Mouse (Mus musculus): ENCODE measurements around the gene Upk1b. TPM values are rescaled to one million over a fixed set of nuclear protein-coding genes. Genes with fewer than 3 reads are reported as not detected.

The Upk1b gene
- total and polyA plus RNA-seq, 2 experiments from 2014 or later = 0.62 to 1.3 TPM

DNA sequence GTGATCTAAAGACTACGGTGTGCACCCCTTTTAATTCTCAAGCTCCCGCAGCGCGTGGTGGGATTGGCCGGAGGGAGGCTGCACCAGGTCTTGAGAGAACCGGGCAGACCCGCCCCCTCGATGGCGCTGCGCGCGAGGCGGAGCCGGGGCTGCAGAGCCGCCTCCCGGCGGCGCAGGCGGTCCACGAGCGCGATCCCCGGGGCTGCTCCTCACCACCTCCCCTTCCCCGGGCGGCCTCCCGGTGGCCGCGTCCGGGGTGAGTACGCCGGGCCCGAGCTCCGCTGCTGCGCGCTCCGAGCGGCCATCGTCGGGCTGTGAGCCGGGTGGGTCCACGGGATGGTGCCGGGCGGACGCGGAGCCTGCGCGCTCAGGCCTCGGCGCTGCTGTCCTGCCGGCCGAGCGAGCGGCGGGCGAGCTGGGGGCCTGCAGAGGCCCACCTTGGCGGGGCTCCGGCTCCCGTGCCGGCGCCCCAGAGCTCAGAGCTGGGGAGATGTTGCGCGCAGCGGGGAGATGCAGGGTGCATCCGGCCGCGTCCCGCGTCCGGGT is 57.9 kb downstream of the Upk1b start, which contains the start of gene B4galt4:
Gene B4galt4 (plus strand): TSS at position 152 of the 546 bp plus-strand sequence.
- no peaks in the 10 kb centered on the region for H3K4me1 ChIP-seq (ENCODE audit: insufficient read depth)
- 2% methylated on average over 56 of the region's 69 CpGs for WGBS
- peak within 1 kb of the TSS; percentile 80 for H3K27ac ChIP-seq (ENCODE audit: low read depth, low read length)
- DNase-seq = peak; percentile 80
- TF ChIP-seq CTCF (IDR thresholded peaks at IDR 0.05; ENCODE audit: low read depth) = peak; percentile 33; the same call in 1 of the 2 replicates
- H3K36me3 ChIP-seq (ENCODE audit: insufficient read depth) = 0 out of 2 replicates have a peak, but pooled peaks cover 3% of the 10 kb centered on the region
- peak within 1 kb of the TSS; percentile 88 for H3K4me2 ChIP-seq (ENCODE audit: low read depth)
- ATAC-seq = peak; percentile 97
- peak within 1 kb of the TSS; percentile 84 for H3K4me3 ChIP-seq (ENCODE audit: low read depth, low read length)
- peak within 1 kb of the TSS; percentile 86 for H3K9ac ChIP-seq
- H3K27me3 ChIP-seq (ENCODE audit: insufficient read depth, low read length) = no peaks in the 10 kb centered on the region
- no peaks in the 10 kb centered on the region for H3K9me3 ChIP-seq (ENCODE audit: low read length)

DNA sequence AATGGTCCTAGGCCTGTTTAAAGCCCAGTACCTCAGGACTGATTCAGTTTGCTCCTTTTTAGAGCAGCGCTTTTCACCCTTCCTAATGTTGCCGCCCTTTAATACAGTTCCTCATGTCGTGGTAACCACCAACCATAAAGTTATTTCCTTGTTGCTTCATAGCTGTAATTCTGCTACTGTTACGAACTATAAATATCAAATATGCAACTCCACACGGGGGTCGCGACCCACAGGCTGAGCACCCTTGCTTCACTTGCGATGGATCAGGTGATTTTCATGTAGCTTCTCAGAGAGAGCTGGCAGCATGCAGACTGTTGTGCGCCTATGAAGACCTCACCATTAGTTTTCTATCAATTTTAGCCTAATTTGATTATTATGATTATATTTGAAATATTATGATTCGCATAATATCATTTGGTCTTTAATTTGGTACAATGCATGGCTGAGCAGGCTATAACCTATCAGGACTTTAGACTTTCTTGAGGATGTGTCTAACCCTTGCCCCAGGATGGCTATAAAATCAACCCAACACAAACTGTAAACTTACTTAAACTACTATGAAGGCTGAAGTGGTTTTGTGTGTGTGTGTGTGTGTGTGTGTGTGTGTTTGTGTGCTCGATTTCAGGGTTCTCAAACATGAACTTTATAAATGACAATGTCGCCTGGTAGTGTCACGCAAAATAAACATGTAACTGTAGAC is 58.8 kb downstream of the Upk1b start:
- H3K4me2 ChIP-seq (ENCODE audit: low read depth) = peak overlapping the region; percentile 88
- WGBS = 86% methylated on average over 13 of the region's 13 CpGs
- no peak overlapping the region for H3K27ac ChIP-seq (ENCODE audit: low read depth, low read length)
- H3K9me3 ChIP-seq (ENCODE audit: low read length) = no peaks in the 10 kb centered on the region
- H3K4me3 ChIP-seq (ENCODE audit: low read depth, low read length) = peak overlapping the region; percentile 84
- peak overlapping the region; percentile 86 for H3K9ac ChIP-seq
- H3K4me1 ChIP-seq (ENCODE audit: insufficient read depth) = no peaks in the 10 kb centered on the region
- ATAC-seq (no peak), DNase-seq (no peak)
- 0 out of 2 replicates have a peak, but pooled peaks cover 3% of the 10 kb centered on the region for H3K36me3 ChIP-seq (ENCODE audit: insufficient read depth)
- H3K27me3 ChIP-seq (ENCODE audit: insufficient read depth, low read length) = no peaks in the 10 kb centered on the region
- no peak for TF ChIP-seq CTCF (IDR thresholded peaks at IDR 0.05; ENCODE audit: low read depth)

- TF ChIP-seq CTCF (IDR thresholded peaks at IDR 0.05; ENCODE audit: low read depth) = no peak
- Histone ChIP-seq H3K9me3 (ENCODE audit: low read length) (no peaks in the 10 kb centered on the region), H3K4me1 (ENCODE audit: insufficient read depth) (no peaks in the 10 kb centered on the region), H3K27ac (ENCODE audit: low read depth, low read length) (no peak overlapping the region), H3K4me3 (ENCODE audit: low read depth, low read length) (no peak overlapping the region), H3K9ac (no peak overlapping the region), H3K4me2 (ENCODE audit: low read depth) (no peak overlapping the region), H3K27me3 (ENCODE audit: insufficient read depth, low read length) (no peaks in the 10 kb centered on the region), H3K36me3 (ENCODE audit: insufficient read depth) (no peaks in the 10 kb centered on the region)
- no peak for ATAC-seq
- no peak for DNase-seq
- WGBS = 60% methylated on average over 8 of the region's 8 CpGs
Observed at GRCm38 (mm10) chr16:38730921-38731320, 69.2 kb downstream of the Upk1b start.

DNA sequence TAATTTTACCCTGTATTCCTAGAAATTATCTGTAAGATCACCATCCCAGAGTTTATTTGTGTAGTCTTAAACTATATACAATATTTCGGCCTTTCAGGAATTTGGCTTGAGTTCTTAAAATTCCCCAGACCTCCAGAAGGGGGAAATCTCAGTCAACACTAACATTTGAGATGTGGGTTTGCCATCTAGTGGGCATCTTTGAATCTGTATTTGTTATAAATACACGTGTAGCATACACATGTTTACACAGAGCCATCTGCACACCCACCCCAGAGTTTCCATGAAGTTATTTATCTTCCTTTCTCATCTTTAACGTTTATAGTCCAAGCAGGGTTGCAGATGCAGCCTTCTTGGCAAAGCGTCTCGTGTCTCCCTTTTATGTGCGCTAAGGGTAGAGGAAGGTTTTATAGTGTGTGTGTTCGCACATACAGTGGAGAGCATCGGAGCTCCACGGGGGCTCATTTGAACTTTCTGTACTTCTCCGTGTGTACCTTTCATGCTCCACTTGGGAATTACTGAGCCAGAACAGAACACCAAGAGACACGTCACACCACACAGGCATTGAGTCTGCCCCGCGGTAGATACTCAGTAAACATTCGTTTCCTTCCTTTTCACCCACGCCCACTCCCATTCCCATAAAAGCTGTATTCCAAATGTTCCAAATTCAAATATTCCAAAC is 70.4 kb downstream of the Upk1b start:
- Histone ChIP-seq H3K4me3 (ENCODE audit: low read depth, low read length) (no peak overlapping the region), H3K4me2 (ENCODE audit: low read depth) (peak overlapping the region; percentile 15; the same call in 1 of the 2 replicates), H3K36me3 (ENCODE audit: insufficient read depth) (no peaks in the 10 kb centered on the region), H3K9me3 (ENCODE audit: low read length) (no peaks in the 10 kb centered on the region), H3K9ac (no peak overlapping the region), H3K27me3 (ENCODE audit: insufficient read depth, low read length) (no peaks in the 10 kb centered on the region), H3K4me1 (ENCODE audit: insufficient read depth) (no peaks in the 10 kb centered on the region), H3K27ac (ENCODE audit: low read depth, low read length) (no peak overlapping the region)
- peak; percentile 88 for TF ChIP-seq CTCF (IDR thresholded peaks at IDR 0.05; ENCODE audit: low read depth)
- WGBS = 58% methylated on average over 15 of the region's 15 CpGs
- peak; percentile 93 for ATAC-seq
- DNase-seq = peak; percentile 75

DNA sequence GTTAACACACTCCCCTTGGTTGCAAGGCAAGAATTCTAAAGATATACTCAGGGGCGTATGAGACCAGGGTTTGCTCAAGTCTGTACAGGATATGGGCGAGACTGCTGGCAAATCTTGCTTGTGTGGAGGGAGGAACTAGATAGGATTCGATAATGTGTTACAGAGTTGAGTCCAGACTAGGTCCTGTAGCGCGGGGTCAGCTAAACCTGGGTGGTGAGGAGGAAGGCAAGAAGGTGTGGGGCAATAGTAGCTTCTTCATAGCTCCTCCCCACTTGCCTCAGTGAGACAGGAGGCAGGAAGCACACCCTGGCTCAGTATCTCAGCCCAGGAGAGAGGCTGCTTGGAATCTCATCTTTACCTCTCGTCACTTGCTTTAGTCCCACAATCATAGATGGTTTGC is 71.0 kb downstream of the Upk1b start:
- Histone ChIP-seq H3K4me1 (ENCODE audit: insufficient read depth) (no peaks in the 10 kb centered on the region), H3K27me3 (ENCODE audit: insufficient read depth, low read length) (no peaks in the 10 kb centered on the region), H3K36me3 (ENCODE audit: insufficient read depth) (no peaks in the 10 kb centered on the region), H3K9me3 (ENCODE audit: low read length) (no peaks in the 10 kb centered on the region), H3K9ac (no peak overlapping the region), H3K27ac (ENCODE audit: low read depth, low read length) (no peak overlapping the region), H3K4me3 (ENCODE audit: low read depth, low read length) (no peak overlapping the region), H3K4me2 (ENCODE audit: low read depth) (no peak overlapping the region)
- DNase-seq (no peak), ATAC-seq (no peak; the same call in 1 of the 2 replicates)
- WGBS = 86% methylated on average over 6 of the region's 6 CpGs
- TF ChIP-seq CTCF (IDR thresholded peaks at IDR 0.05; ENCODE audit: low read depth) = no peak

DNA sequence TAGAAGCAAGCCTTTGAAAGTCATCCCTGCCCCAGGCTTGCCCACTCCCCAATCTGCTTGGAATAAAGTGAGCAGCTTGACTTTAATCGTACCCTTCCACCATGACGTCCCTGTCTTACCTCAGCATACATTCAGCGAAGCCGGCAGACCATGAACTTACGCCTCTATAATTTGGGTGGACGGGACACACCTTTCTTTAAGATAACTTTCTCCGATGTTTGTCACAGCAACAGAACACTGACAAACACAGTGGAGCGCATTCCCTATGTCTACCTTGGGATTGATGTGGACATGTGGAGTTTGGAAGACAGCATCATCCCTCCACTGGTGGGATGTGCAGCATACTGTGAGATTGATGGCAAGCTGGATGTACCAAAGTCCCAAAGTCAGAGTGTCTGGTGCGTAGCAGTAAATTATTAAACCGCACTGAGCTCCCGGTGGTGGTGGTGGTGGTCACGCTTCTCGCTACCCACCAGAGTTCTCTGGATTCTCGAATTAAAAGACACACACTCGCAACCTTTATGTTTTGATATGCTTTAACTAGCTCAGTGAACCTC is 71.5 kb downstream of the Upk1b start:
- no peak overlapping the region for H3K4me3 ChIP-seq (ENCODE audit: low read depth, low read length)
- H3K9me3 ChIP-seq (ENCODE audit: low read length) = no peaks in the 10 kb centered on the region
- 92% methylated on average over 15 of the region's 15 CpGs for WGBS
- ATAC-seq (no peak), DNase-seq (no peak)
- H3K27ac ChIP-seq (ENCODE audit: low read depth, low read length) = no peak overlapping the region
- H3K9ac ChIP-seq = no peak overlapping the region
- H3K4me1 ChIP-seq (ENCODE audit: insufficient read depth) = no peaks in the 10 kb centered on the region
- no peaks in the 10 kb centered on the region for H3K27me3 ChIP-seq (ENCODE audit: insufficient read depth, low read length)
- no peak overlapping the region for H3K4me2 ChIP-seq (ENCODE audit: low read depth)
- H3K36me3 ChIP-seq (ENCODE audit: insufficient read depth) = no peaks in the 10 kb centered on the region
- TF ChIP-seq CTCF (IDR thresholded peaks at IDR 0.05; ENCODE audit: low read depth) = no peak

Data from forebrain, postnatal 0 days (tissue).